Mouse (Mus musculus): ENCODE results near the gene Cracr2a.
"Not testable (repeated sequence)": the region's sequence is repeated elsewhere in the genome, so short reads cannot be mapped to it uniquely, and the experiment has no call there.

Gene Cracr2a

DNA sequence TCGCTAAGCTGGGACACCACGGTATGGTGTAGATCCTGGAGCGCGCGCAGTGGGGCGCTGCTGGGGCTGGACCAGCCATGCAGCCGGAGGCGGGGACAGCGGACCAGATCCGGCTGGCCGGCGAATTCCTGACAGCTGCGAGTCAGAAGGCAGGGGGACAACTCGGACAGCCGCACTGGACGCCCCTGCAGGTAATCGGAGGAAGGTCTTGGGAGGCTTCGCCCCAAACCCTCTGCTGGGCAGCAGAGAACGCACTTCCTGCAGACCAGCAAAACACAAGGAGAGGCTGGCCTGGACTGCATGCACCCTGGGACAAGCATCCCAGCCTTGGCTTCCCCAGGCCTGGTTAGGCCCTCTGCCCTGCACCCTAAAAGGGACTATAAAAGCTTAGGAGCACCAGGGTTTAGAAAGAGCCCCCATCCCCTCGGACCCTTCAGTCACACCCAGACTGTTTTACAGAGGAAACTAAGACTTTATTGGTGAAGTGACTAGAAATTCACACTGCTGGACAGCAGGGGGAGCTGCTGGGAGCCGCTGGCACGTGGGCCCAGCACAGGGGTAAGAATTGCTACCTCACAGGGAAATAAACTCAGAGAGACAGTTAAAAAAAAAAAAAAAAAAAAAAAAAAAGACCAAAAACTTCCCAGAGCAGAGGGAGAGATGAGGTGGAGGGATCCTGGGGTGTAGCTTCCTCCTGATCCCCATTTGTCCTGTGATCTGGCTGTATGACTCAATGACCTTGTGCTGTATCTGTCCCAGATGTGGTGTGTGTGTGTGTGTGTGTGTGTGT is at the start of gene Cracr2a:
Gene Cracr2a (plus strand): TSS at position 108 of the 790 bp plus-strand sequence.
- DNase-seq = peak; percentile 87

DNA sequence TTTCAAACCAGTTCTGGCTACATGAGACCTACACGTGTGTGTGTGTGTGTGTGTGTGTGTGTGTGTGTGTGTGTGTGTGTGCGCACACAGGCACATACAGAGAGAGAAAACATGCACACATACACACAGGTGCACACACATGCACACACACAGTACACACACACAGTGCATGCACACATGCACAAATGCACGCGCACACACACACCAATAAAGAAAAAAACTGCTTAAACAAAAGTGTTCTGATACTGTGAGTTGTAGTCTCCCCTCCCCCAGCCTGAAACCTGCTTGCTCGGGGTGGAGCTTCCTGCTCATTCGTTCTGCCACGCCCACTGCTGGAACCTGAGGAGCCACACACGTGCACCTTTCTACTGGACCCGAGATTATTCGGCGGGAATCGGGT is 47.4 kb upstream of the Cracr2a start:
- DNase-seq = not testable (repeated sequence)

DNA sequence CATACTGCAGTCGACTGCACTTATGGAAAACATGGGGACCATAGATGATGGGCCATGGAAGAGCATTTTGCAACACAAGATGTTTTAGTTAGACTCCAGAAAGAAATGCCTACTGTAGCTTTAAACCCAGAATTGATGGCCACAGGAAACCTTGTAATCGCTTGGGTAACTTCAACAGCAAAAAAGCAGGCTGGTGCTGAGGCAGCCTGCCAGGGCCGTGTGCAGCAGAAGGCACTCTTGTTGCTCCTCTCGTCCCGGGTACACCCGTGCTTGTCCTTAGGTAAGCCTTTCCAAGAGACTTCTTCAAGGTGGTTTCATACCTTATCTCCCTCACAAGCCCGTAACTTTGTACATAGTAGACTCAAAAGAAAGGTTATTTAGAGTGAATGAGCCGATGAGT is 40.0 kb upstream of the Cracr2a start:
- peak; percentile 17 for DNase-seq

DNA sequence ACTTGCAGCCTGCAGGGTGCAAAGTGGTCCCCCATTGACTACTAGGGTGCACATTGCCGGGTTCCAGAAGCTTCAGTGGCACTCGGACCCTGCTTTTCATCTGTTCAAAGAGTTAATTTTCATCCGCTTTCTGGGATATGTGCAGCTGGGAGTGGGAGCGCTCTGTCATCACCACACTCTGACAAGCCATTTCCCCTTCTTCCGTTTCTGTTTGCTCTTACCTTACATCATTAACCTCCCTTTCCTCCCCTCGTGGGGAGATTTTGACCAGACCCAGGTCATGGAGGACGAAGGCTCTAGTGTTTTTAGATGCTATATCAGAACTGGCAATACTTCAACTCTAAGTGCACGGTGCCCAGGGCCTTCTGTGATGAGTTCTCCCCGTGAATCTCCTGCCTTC is 38.8 kb upstream of the Cracr2a start:
- no peak for DNase-seq

DNA sequence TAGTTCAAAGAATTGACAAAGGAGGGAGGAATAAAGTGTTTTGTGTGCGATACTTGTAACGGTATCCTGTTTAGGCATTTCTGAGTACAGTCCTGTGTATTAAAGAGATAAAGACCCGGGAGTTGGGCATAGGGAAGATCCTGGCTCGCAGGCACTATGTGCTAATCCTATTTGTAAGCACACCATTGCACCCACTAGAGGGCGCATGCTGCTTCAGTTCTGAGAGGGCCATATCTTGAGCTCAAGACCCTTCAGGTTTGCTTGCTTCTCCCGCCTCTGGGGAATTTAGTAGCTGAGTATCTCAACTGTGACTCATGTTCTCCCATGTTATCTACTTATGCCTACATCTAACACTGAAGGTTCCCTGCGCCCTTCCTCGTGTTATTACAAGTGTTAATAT is 36.7 kb upstream of the Cracr2a start:
- peak; percentile 62 for DNase-seq

DNA sequence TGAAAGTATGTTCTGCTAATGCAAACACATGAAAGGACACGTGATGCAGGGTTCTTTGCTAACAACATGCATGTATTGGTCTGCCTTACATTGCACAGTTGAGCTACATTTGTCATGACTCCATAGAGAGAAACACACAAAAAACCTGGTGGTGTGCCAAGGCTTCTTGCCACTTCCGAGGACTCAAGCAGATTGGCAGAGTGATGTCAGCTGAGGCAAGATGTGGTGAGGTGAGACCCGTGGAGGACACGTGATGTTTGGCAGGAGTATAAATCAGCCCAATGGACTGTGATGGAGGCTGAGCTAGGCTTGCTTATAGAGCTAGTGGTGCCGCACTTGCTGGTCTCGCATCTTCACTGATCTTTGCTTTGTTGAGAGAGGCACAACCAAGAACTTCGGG is 32.5 kb upstream of the Cracr2a start:
- no peak for DNase-seq

DNA sequence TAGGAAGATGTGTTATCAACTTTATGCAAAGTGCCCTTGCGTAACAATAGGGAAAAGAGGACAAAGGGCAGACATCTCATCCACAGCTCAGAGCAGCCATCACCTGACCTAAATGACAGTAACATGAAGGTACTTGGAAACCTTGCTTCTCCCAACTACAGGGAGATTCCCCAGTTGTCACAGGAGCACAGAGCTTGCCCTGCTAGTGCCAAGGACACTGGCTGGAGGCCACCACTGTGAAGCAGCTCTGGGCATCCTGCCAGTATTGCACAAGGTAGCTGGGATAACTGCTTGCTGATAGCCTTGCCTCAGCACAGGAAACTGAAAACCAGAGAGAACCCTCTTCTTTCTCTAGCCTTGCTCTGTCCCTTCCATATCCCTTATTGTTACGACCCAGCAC is 31.7 kb upstream of the Cracr2a start:
- peak; percentile 81 for DNase-seq

DNA sequence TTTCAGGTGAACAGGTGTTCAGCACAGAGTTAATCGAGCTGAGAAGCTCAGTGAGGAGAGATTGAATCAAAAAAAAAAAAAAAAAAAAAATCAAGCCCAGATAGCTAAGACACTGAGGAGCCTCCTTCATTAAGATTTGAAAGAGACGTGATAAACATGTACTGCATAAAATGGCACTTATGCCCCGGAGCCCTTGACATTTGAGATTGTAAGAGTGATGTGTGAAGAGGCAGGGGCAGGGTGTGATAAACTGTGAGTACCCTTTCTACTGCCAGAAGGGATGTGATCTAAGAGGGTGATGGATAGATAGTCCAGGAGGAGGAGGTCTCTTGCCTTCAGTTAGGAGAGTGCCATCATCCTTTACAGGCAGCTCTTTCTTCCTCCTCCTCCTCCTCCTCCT is 30.9 kb upstream of the Cracr2a start:
- no peak for DNase-seq

DNA sequence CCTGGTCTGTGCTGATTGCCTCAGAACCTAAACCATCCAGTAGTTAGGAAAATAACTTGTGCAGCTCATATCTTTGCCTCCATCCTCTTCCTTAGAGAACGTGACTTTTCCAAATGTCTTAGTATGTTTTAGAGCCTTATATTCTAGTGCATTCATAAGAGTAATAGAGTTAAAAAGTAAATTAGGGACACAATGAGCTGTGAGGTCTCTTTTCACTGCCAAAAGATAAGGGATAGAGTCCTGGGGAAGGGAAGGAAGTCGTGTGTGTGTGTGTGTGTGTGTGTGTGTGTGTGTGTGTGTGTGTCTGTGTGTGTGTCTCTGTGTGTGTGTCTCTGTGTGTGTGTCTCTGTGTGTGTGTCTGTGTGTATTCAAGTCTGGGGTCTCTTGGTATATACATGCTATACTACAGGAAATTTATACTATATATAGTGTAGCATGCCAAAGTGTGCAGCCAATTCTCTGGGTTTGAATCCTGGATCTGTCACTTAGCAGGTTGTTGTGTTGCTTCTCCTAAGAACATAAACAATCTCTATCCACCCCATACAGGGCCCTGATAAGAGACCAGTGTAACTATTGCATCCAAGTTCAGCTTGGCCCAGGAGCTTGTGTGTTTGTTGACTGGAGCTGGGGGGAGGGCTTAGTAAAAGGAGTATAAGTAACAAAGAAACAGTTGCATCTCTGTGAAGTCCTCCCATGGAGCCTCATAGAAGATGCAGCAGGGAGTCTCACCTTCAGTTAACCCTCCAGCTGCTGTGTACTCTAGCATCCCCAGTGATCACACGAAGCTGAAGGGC is 29.5 kb upstream of the Cracr2a start:
- DNase-seq = no peak

DNA sequence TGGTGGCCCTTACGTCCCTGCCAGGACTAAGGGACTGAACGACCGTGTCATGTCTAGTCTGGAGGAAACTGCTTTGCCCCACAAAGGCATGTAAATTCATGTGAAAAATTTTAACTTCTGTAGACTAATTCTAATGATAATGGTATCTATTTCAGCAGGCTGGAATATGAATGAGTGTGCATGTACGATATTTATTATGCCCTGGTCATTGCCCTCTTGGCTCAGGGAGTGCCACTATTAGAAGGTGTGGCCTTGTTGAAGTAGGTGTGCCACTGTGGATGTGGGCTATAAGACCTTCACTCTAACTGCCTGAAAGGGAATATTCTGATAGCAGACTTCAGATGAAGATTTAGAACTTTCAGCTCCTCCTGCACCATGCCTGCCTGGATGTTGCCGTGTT is 28.8 kb upstream of the Cracr2a start:
- no peak for DNase-seq

DNA sequence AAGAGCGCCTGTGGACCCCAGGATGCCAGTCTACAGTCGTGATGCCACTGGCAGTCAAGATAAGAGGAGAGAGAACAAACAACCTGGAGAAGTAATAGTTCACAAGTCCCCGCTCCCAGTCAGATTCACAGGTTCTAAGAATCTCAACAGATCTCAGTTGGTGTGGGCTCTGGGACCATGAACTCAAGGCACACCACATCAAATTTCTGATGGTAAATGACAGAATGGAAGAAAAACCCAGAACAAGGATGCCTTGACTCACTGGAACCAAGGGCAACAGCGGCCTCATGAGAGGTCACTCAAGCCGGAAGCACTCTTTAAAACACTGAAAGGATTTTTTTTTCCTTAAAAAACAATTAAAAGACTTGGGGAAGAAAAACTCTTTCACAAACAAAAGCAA is 27.4 kb upstream of the Cracr2a start:
- no peak for DNase-seq

DNA sequence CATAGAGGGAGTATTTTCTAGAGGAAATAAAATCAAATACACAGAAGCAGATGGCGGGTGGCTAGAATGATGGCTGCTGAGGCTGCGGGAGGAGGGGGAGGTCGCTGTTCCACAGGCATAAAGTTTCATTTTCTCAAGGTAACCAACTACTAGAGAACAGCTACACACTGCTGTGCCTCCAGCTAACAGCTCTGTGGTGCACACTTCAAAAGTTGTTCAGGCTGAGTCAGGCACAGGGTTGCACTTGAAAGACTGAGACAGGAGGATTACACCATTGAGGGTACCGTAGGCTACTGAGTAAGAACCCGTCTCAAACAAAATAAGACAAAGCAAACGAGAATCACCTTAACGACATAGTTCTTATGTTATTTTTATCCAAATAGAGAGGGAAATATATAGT is 24.1 kb upstream of the Cracr2a start:
- no peak for DNase-seq

DNA sequence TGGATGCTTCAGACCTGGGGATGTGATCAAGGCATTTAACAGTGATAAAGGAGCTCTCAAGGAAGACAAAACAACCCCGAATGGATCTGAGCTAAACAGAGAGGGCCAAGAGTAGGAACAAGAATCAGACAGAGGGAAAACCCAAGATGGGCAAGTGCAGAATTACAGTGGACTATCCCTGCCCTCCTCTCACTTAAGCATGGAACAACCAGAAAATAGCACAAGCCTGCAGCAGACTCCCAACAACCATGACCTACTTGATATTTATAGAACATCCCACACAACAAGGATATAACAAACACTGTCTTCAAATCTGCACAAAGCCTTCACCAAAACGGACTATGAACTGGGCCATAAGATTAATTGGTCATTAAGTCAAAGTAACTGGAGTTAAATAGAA is 23.0 kb upstream of the Cracr2a start:
- DNase-seq = no peak

DNA sequence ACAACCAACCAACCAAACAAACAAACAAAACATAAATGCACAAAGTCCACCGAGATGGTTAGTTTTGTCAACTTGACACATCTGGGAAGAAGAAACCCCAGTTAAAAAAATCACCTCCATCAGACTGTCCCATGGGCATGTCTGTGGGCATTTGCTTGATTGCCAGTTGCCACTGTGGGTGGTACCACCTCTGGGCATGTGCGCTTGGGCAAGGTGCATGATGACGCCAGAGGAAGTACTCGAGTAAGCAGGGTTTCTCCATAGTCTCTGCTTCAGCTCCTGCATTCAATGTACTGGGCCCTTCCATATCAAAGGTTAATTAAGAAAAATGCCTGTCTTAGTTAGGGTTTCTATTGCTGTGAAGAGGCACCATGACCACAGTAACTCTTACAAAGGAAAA is 21.9 kb upstream of the Cracr2a start:
- DNase-seq = no peak

DNA sequence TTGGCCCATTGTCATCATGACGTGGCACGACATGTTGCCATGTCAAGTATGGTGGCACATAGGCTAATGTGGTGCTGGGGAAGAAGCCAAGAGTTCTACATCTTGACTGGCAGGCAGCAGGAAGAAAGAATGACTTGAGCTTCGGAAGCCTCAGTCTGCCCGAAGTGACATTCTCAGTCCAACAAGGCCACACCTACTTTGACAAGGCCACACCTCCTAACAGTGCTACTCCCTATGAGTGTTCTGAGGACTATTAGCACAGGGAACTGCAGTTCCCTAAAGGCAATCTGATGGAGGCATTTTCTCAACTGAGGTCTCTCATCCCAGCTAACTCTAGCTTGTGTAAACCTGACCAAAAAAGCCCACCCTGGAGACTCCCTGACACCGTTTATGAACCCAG is 21.5 kb upstream of the Cracr2a start:
- DNase-seq = no peak

DNA sequence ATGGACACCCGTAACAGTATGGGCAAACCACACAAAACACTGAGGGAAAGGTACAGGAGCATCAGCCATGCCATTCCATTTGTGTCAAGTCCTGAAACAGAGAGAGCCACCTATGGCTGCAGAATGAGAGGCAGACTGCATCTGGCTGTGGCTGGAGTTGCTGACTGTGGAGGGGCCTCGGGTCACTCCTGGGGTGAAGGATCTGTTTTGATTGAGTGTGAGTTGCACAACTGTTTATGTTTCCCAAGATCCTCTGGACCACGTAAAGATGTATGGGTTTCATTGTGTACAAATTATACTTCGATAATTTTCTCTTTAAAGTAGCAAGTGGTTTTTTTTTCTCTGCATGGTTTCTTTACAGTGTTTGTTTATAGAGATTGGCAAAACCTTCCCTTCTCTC is 20.6 kb upstream of the Cracr2a start:
- DNase-seq = no peak

DNA sequence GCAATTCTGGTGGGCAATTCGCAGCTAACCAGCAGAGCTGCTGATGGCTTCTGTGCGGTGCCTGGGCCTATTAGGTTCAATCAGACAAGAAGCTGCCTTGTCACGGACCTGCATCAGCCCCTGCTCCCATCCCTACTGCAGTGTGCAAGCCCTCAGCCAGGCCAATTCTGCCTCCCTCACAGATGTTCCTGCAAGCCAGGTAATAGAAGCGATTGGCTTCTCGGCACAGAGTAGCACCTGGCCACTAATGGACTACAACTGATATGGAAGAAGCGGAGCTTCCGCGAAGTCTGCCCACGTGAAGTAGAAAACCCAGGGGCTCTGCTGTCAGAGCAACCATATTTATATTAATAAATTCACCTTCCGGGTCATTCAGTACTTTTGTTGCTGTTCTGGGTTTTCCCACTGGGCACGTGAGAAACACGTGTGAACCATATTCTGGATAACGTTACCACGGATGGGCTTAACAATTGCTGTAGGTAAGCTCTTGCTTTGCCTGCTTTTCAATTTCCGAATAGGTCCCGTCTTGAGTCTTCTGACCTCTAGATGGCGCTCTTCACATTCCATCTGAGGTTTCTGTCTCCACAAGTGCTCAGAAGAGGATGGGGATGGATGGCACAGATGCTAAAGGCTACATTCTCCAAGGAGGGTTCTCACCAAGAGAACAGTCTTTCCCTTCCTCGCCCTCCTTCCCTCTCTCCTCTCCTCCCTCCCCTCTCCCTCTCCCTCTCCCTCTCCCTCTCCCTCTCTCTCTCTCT is 19.3 kb upstream of the Cracr2a start:
- DNase-seq = peak; percentile 71

DNA sequence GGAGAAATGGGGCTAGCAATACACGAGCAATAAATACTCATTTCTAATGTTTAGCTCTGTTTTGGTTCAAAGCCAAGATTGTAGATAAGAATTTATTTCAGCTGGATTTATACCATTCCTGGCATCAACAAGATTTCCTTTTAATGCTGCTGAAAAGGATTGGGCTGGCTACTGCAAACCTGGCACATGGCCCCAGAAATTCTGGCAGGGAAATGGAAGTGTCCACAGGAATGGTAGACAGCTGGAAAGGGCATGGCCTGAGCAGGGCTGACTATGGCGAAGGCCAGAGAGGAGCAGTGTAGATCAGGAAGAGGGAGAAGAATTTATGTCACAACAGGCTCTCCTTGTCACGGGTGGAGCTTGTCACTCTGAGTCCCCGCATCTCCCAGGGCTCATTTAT is 14.5 kb upstream of the Cracr2a start:
- peak; percentile 89 for DNase-seq

DNA sequence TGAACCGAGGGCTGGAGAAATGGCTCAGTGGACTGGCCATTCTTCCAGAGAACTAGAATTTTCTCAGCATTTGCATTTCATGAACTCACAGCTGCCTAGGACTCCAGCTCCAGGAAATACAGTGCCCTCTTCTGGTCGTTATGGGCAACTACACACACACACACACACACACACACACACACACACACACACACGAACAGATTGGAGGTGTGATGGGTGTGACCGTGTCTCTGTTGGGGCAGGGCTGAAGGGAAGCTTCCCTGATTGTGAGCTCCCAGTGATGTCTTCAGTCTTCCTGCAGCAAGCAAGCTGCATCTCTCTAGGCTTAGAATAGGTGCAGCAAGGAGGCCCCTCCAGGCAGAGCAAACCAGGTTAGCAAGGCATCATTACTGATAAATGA is 8.2 kb upstream of the Cracr2a start:
- no peak for DNase-seq

DNA sequence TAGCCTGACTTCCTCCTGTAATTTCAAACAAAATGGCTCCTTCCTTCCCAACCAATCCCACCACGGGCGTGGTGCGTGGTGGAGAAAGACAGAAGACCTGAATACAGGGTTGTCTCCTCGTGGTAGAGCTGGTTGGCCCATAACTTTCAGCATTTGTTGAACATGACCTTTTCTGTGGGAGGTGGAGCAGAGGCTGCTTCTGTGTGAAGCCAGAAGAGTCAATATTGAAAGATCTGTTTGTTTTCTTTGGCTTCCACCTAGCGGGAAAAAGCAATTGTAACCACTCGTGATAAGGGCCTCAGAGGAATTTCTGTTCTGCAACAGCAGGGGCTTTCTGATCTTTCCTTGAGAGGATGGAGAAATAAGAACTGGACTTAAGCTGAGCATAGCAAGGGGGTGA is 5.6 kb upstream of the Cracr2a start:
- no peak for DNase-seq

DNA sequence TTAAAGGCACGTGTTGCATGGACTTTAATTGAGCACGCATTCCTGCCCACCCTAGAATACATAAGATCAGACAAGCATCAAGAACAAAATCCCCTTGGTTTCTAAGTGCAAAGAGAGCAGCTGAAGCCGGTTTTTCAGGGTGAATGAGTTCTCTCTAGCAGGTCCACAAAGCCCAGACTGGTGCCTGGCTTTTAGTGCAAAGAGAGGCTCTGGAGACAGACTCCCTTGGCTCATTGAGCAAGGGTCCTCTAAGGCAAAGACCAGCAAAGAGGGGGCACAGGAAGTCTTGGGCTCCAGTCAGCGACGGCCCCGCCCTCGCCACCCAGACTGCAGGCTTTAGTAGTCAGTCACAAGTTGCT is 287 bp upstream of the Cracr2a start:
- DNase-seq = no peak

DNA sequence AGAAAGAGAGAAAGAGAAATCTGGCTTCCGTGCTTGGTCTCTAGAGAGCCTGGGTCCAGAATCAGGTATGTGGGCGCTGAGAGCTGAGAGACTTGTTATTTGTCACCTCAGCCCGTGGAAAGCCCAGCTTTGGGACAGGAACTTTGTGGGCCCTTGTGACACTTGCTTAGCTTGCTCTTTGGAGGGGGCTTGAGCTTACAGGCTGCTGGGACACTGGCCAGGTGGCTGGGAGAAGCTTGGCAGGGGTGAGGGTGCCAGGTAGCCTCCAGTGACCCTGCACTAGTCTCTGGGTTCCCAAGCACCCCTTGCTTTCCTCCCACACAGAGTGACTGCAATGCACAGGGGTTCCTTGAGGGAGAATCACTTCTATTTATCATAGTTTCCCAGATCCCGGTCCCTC is 2.4 kb downstream of the Cracr2a start:
- no peak for DNase-seq

DNA sequence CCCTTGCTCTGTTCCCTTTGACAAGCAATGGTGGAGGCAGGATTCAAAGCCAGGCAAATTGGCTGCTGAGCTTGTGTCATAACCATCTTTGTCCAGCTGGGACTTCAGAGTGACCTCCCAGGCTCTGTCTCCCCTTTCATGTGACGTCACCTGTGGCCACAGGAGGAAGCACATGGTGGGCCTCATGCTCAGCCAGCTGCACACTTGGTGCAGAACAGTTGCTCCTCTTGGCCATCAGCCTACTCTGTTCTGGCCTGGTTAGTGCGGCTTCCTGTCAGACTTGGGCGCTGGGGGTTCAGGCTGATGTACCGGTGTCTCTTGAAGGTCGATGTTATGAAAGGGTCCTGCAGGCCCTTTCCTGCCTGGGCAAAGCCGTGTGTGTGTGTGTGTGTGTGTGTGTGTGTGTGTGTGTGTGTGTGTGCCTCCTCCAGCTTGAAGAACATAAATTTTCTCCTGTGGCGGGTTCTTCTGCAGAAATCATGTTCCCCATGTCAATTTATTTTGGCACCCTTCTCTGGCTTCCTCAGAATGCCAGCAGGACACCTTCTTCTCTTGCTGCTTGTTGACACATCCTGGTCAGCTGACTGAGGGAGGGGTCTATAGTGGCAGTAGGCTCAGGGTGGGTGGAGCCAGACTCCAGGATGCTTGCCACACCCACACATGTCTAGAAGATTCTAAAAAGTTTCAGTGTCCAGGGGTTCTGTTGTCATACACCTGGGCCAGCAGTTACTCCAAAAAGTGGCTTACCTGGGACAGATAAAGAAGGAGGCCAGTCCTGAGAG is 5.0 kb downstream of the Cracr2a start:
- DNase-seq = peak; percentile 49

All from kidney, postnatal 14 days (tissue).